Mouse (Mus musculus) limb, embryonic 14.5 days (tissue): Measurements from ENCODE around the gene Sptb. TPM values are rescaled to one million over a fixed set of nuclear protein-coding genes. Genes with fewer than 3 reads are reported as not detected.

Experiments used
- ATAC-seq: fragments of 200-750 bp; cut with Nextera tagmentation; 2 replicates; pipeline ENCODE4 v1.8.0; 2017; ENCODE audit warnings: low read depth, moderate number of reproducible peaks, moderate TSS enrichment; ENCODE audit not compliant: low FRiP score
- DNase-seq: peaks from one replicate; pipeline ENCODE4 v3.0.0-alpha.2; 2015; ENCODE audit warnings: low spot score
- H3K27ac ChIP-seq: fragments of 300-500 bp; sonication (generic); replicated peaks from 2 replicates; pipeline ENCODE4 v1.5.1; 2014; ENCODE audit warnings: low read depth, mild to moderate bottlenecking, low read length, moderate library complexity, mixed read lengths
- H3K27me3 ChIP-seq: fragments of 300-500 bp; sonication (generic); 2 replicates; pipeline ENCODE4 v1.6.1; 2014; ENCODE audit warnings: low read length, mixed read lengths; ENCODE audit not compliant: control insufficient read depth, insufficient read depth
- H3K36me3 ChIP-seq: fragments of 300-500 bp; sonication (generic); 2 replicates; pipeline ENCODE4 v1.6.1; 2014; ENCODE audit warnings: mild to moderate bottlenecking, low read length, moderate library complexity, mixed read lengths; ENCODE audit not compliant: control insufficient read depth, insufficient read depth
- H3K4me1 ChIP-seq: fragments of 300-500 bp; sonication (generic); 2 replicates; pipeline ENCODE4 v1.6.1; 2014; ENCODE audit warnings: antibody characterized with exemption, low read length, mixed read lengths; ENCODE audit not compliant: control insufficient read depth, insufficient read depth
- H3K4me2 ChIP-seq: fragments of 300-500 bp; sonication (generic); replicated peaks from 2 replicates; pipeline ENCODE4 v1.6.1; 2014; ENCODE audit warnings: low read depth, mild to moderate bottlenecking, low read length, moderate library complexity; ENCODE audit not compliant: severe bottlenecking
- H3K4me3 ChIP-seq: fragments of 300-500 bp; sonication (generic); replicated peaks from 2 replicates; pipeline ENCODE4 v1.5.1; 2014; ENCODE audit warnings: low read length
- H3K9ac ChIP-seq: fragments of 300-500 bp; sonication (generic); 2 replicates; pipeline ENCODE4 v1.6.1; 2014; ENCODE audit warnings: mild to moderate bottlenecking, low read depth, low read length, moderate library complexity; ENCODE audit not compliant: severe bottlenecking
- H3K9me3 ChIP-seq: fragments of 300-500 bp; sonication (generic); 2 replicates; pipeline ENCODE4 v1.6.1; 2016; ENCODE audit warnings: low read length; ENCODE audit not compliant: control insufficient read depth
- POLR2A ChIP-seq: fragments of 200-500 bp; IDR thresholded peaks from 2 replicates; pipeline ENCODE4 v1.8.0; 2012; ENCODE audit warnings: inconsistent platforms, mild to moderate bottlenecking, moderate library complexity, borderline replicate concordance; ENCODE audit not compliant: insufficient read depth, insufficient read length; ENCODE audit errors: extremely low read depth
- WGBS: fragments of 180-500 bp; shearing (Covaris S2); extraction: QIAGEN DNeasy Blood & Tissue Kit; methylation state at CpG from one replicate; pipeline ENCODE4 v1.1.7; 2014; 5-methylcytosine and 5-hydroxymethylcytosine counted together
- polyA plus RNA-seq, 2 experiments: library from polyadenylated mRNA; depleted of rRNA in 1 of 2; stranded (reverse) in 1 of 2; unstranded in 1 of 2; fragments of >200 nt; fragmentation: Nextera tagmentation in 1 of 2; extraction: Ambion mirVana in 1 of 2; gene quantifications; 2 replicates each; pipeline versions ENCODE4 v1.2.1 to v1.2.3; 2012 to 2014

The Sptb gene
- polyA plus RNA-seq, 2 experiments = 1.3 to 1.5 TPM

GRCm38 (mm10) chr12:76684493-76684892 is 25.9 kb downstream of the Sptb start:
- H3K9ac ChIP-seq = no peak overlapping the region
- DNase-seq = no peak
- 59% methylated on average over 6 of the region's 6 CpGs for WGBS
- H3K27me3 ChIP-seq = no peaks in the 10 kb centered on the region
- no peak for TF ChIP-seq POLR2A
- no peak overlapping the region for H3K4me2 ChIP-seq
- no peak overlapping the region for H3K27ac ChIP-seq
- H3K9me3 ChIP-seq = no peaks in the 10 kb centered on the region
- no peak for ATAC-seq
- H3K4me1 ChIP-seq = no peaks in the 10 kb centered on the region
- no peak overlapping the region for H3K4me3 ChIP-seq
- no peaks in the 10 kb centered on the region for H3K36me3 ChIP-seq

GRCm38 (mm10) chr12:76681937-76682336 is 28.4 kb downstream of the Sptb start:
- Histone ChIP-seq H3K4me2 (no peak overlapping the region), H3K4me1 (no peaks in the 10 kb centered on the region), H3K9me3 (no peaks in the 10 kb centered on the region), H3K27me3 (no peaks in the 10 kb centered on the region), H3K27ac (no peak overlapping the region), H3K4me3 (no peak overlapping the region), H3K36me3 (no peaks in the 10 kb centered on the region), H3K9ac (no peak overlapping the region)
- no peak for ATAC-seq
- no peak for DNase-seq
- TF ChIP-seq POLR2A = no peak

- H3K27ac ChIP-seq = no peak overlapping the region
- H3K4me3 ChIP-seq = no peak overlapping the region
- ATAC-seq = no peak
- WGBS = 50% methylated on average over 7 of the region's 7 CpGs
- no peak overlapping the region for H3K9ac ChIP-seq
- H3K4me1 ChIP-seq = no peaks in the 10 kb centered on the region
- no peaks in the 10 kb centered on the region for H3K36me3 ChIP-seq
- no peak for TF ChIP-seq POLR2A
- H3K4me2 ChIP-seq = no peak overlapping the region
- DNase-seq = peak; percentile 35
- H3K9me3 ChIP-seq = no peaks in the 10 kb centered on the region
- H3K27me3 ChIP-seq = no peaks in the 10 kb centered on the region
These were observed 33.3 kb downstream of the Sptb start for GRCm38 (mm10) chr12:76677068-76677467.

GRCm38 (mm10) chr12:76676477-76676876 is 33.9 kb downstream of the Sptb start:
- H3K4me2 ChIP-seq = no peak overlapping the region
- H3K36me3 ChIP-seq = no peaks in the 10 kb centered on the region
- DNase-seq (no peak), ATAC-seq (no peak)
- H3K27me3 ChIP-seq = no peaks in the 10 kb centered on the region
- H3K27ac ChIP-seq = no peak overlapping the region
- H3K4me3 ChIP-seq = no peak overlapping the region
- H3K4me1 ChIP-seq = no peaks in the 10 kb centered on the region
- no peak overlapping the region for H3K9ac ChIP-seq
- no peaks in the 10 kb centered on the region for H3K9me3 ChIP-seq
- WGBS = 84% methylated on average over 22 of the region's 22 CpGs
- TF ChIP-seq POLR2A = no peak

GRCm38 (mm10) chr12:76675364-76675763 is 35.0 kb downstream of the Sptb start:
- H3K9me3 ChIP-seq = no peaks in the 10 kb centered on the region
- H3K36me3 ChIP-seq = no peaks in the 10 kb centered on the region
- no peak overlapping the region for H3K27ac ChIP-seq
- TF ChIP-seq POLR2A = no peak
- H3K4me2 ChIP-seq = no peak overlapping the region
- 85% methylated on average over 5 of the region's 5 CpGs for WGBS
- no peak overlapping the region for H3K9ac ChIP-seq
- ATAC-seq = no peak
- no peak overlapping the region for H3K4me3 ChIP-seq
- H3K27me3 ChIP-seq = no peaks in the 10 kb centered on the region
- DNase-seq = no peak
- H3K4me1 ChIP-seq = peaks cover under 1% of the 10 kb centered on the region; the same call in 1 of the 2 replicates

- no peaks in the 10 kb centered on the region for H3K9me3 ChIP-seq
- H3K27ac ChIP-seq = no peak overlapping the region
- peaks cover 7% of the 10 kb centered on the region; the same call in 1 of the 2 replicates for H3K4me1 ChIP-seq
- DNase-seq = no peak
- H3K36me3 ChIP-seq = no peaks in the 10 kb centered on the region
- no peak overlapping the region for H3K4me2 ChIP-seq
- no peak for TF ChIP-seq POLR2A
- 86% methylated on average over 12 of the region's 12 CpGs for WGBS
- ATAC-seq = no peak
- no peaks in the 10 kb centered on the region for H3K27me3 ChIP-seq
- no peak overlapping the region for H3K4me3 ChIP-seq
- no peak overlapping the region for H3K9ac ChIP-seq
These were observed 36.5 kb downstream of the Sptb start for GRCm38 (mm10) chr12:76673794-76674222.
